Mouse (Mus musculus) CH12F3 (cell line): ENCODE measurements around the gene Metap1d.

ENCODE experiments used
- in situ Hi-C: fragments of 300-500 bp; cut with MboI; formaldehyde crosslinking; loops from 2 replicates; pipeline ENCODE4 v1.14.3; 2020; ENCODE audit warnings: low sequenced_read_pairs

The Metap1d gene

GRCm38 (mm10) chr2:71524763-71525162 lies 71.7 kb downstream of the Metap1d start:
- in situ Hi-C loops = no loop called here

- in situ Hi-C loops = no loop called here
Measured at GRCm38 (mm10) chr2:71526595-71527322, 73.7 kb downstream of the Metap1d start.

GRCm38 (mm10) chr2:71527323-71528013 lies 74.4 kb downstream of the Metap1d start:
- in situ Hi-C loops = no loop called here

GRCm38 (mm10) chr2:71528014-71528713 lies 75.1 kb downstream of the Metap1d start, which contains the start of gene Dlx1:
TSS of gene Dlx1 (plus strand) at chr2:71528113.
- in situ Hi-C loops = no loop called here

- in situ Hi-C loops = no loop called here
Measured at GRCm38 (mm10) chr2:71528714-71529510, 75.8 kb downstream of the Metap1d start.

- in situ Hi-C loops = no loop called here
Measured at GRCm38 (mm10) chr2:71529511-71530351, 76.7 kb downstream of the Metap1d start.

- in situ Hi-C loops = no loop called here
Measured at GRCm38 (mm10) chr2:71530391-71531123, 77.5 kb downstream of the Metap1d start.

GRCm38 (mm10) chr2:71531124-71531590 lies 78.1 kb downstream of the Metap1d start:
- in situ Hi-C loops = no loop called here

- in situ Hi-C loops = no loop called here
Measured at GRCm38 (mm10) chr2:71531990-71532970, 79.2 kb downstream of the Metap1d start.

- in situ Hi-C loops = no loop called here
Measured at GRCm38 (mm10) chr2:71533094-71533493, 80.0 kb downstream of the Metap1d start.

GRCm38 (mm10) chr2:71534242-71535052 lies 81.4 kb downstream of the Metap1d start:
- in situ Hi-C loops = no loop called here

GRCm38 (mm10) chr2:71540611-71541417 lies 87.7 kb downstream of the Metap1d start:
- in situ Hi-C loops = no loop called here

- in situ Hi-C loops = no loop called here
Measured at GRCm38 (mm10) chr2:71541418-71542226, 88.5 kb downstream of the Metap1d start.

- in situ Hi-C loops = no loop called here
Measured at GRCm38 (mm10) chr2:71542227-71542815, 89.2 kb downstream of the Metap1d start.

- in situ Hi-C loops = no loop called here
Measured at GRCm38 (mm10) chr2:71542816-71543301, 89.8 kb downstream of the Metap1d start.
